Mouse (Mus musculus) c-Kit-positive CD71-positive TER-119-positive erythroid progenitor cells, embryonic 14.5 days (primary cell): ENCODE measurements around the gene Cfap299.

Experiments
- DNase-seq: peaks from one replicate; pipeline ENCODE4 v3.0.0-alpha.2; 2013; ENCODE audit warnings: low spot score

Cfap299 gene

DNA sequence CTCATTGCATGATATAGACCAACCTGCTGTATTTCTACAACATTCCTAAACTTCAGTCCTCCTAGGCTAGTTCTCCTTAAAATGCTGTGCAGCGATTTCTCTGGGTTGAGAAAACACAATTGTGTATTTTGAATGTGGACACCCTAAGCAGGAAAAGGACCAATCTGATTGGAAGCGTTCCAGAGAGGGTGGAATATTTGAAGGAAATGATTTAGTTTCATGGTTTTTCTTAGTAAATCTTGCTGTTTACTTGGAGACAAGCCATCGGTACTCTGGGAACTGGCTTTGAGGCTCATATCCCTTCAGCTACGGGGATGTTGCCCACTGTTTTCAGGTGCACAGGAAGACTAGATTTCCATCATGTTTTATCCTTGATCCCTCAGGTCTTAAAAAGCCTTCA lies 288.3 kb downstream of the Cfap299 start:
- no peak for DNase-seq

DNA sequence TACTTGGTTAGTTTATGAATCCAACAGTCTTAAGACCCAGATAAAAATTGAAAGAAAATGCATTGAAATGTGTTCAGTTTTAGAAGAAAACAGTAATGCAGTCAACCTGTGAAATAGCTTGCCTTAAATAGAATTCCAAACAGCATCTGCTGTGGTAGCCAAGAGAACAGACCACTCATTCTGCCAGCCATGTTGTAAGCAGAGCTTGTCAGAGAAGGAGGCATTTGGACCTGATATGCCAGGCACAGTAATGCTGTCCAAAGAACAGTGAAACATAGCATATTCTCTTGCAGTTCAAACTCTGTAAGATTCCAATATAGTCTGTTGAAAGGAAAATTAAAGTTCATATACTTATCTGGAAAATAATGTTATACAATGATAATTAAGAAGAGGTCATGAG lies 321.2 kb downstream of the Cfap299 start:
- DNase-seq: no peak

GRCm38 (mm10) chr5:98651049-98651448 lies 321.9 kb downstream of the Cfap299 start:
- no peak for DNase-seq

DNA sequence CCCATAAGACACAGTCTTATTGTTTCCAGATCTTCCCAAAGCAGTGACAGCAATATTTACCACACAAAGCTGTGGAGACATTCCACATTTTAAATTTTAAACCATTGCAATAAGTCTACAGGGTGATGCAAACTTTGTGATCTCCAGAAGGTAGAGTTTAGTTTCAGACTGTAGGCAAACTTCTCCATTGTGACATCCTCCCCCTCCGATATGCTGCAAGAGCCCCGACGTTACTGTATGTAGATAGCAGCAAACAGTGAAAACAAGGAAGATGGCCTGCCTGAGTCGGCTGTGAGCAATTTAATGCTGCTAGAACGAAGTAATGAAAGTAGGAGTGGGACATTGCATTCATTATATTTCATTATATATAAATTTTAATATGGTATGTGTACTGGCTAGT lies 359.1 kb downstream of the Cfap299 start:
- no peak for DNase-seq

DNA sequence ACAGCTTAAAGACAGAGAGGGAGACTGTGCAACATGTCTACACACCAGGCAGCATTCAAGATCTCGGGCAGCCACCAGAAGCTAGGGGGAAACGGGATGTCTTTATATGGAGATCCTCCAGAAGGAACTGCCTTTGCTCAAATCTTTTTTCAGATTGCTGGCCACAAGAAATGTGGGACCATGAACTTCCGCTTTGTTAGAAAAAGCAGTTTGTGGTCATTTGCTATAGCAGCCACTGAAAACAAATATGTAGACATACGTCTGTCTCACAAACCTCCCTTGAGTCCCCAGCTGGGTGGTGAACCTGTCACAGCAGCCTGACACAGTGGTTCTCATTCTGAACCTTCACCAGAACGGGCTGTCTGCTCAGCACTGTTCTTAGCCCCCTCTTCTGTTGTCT lies 363.0 kb downstream of the Cfap299 start:
- no peak for DNase-seq

GRCm38 (mm10) chr5:98696336-98696735 lies 367.2 kb downstream of the Cfap299 start:
- no peak for DNase-seq

DNA sequence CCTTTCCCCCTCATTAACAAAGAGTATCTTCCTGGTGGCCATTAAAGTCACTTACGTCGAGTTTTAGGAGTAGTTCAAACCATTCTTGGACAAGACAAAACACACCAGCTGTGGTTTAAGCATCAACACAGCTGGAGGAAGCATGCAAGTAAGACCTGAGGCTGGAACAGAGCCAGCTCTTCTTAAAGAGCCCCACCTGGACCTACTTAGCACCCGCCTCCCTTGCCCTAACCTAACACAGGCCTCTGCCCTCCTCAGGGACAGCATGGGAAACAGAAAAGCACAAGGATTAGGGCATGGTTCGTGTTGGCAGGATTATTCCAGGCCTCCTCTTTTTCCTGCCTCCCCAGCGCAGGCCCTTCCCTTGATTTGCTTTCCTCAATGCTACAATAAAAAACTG lies 374.9 kb downstream of the Cfap299 start:
- no peak for DNase-seq

- DNase-seq: peak; percentile 2
Observed at GRCm38 (mm10) chr5:98706597-98706996, 377.5 kb downstream of the Cfap299 start.

DNA sequence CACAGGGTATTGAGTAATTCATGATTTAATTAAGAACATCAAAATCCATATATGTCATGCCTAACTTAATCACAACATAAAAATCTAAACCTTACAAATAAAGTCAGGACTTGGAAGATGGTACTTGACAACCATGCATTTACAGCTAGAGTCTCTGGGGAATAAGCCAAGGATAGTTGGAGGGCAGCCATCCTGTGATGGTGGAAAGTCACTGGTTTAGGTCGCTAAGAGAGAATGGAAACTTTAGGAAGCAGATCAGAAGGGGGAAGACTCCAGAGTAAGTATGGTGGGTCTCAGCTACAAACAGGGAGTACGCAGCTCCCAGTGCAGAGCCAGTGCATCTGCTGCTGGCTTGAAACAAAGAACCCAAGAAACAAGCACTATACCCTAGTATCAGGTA lies 386.3 kb downstream of the Cfap299 start:
- DNase-seq: no peak

- DNase-seq: no peak
Observed at GRCm38 (mm10) chr5:98732157-98733009, 403.3 kb downstream of the Cfap299 start.

DNA sequence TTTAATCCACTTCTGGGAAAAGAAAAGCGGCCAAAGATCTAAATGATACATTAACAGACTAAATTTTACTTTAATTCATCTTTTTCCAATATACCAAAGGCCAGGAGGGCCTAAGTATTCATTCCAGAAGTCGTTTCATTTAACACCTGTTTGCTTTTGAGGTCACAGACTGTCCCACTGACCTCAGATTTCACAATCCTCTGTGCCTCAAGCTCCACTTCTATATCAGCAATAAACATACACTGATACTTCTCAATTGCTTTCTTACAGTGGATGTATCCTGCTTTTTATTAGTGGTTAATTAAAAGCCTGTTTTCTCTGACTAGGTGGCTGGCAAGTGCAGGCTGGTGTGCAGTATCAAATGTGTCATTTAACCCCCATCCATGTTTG lies 403.9 kb downstream of the Cfap299 start:
- no peak for DNase-seq

GRCm38 (mm10) chr5:98761858-98762652 lies 433.0 kb downstream of the Cfap299 start:
- DNase-seq: no peak

DNA sequence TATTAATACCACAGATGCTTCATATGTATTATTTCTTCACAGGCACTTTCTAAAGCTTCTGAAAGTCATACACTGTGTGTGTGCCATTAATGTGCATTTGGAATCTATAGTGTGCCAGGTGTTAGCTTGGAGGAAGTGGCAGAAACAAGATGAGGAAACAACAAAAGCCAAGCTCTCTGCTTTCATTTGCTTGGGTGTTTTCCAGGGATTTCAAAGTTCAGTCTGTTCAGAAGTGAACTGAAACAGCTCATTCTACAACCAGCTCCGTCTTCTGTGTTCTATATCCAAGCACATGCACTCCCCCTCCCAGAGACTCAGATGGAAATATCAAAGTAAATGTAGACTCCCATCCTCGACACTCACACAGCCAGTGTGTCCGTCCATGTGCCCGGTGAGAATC lies 449.5 kb downstream of the Cfap299 start:
- DNase-seq: no peak

DNA sequence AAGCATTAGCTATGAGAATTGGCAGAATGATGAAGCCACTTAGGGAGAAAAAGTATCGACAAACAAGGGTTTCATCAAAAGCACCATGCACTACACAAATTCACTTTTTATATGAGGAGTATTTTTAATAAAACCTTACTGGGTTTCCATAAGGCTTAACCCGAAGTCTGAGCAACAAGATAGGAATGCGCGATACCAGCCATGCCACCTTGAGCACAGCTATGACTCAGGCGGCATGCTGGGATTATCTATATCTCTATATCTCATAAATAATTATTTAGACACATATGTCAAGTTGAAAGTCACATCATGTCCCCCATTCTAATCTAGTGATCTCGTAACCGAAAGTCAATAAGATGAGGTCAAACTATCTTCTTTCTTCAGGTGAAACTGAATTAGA lies 453.0 kb downstream of the Cfap299 start:
- DNase-seq: no peak

GRCm38 (mm10) chr5:98787735-98788134 lies 458.6 kb downstream of the Cfap299 start:
- DNase-seq: no peak

DNA sequence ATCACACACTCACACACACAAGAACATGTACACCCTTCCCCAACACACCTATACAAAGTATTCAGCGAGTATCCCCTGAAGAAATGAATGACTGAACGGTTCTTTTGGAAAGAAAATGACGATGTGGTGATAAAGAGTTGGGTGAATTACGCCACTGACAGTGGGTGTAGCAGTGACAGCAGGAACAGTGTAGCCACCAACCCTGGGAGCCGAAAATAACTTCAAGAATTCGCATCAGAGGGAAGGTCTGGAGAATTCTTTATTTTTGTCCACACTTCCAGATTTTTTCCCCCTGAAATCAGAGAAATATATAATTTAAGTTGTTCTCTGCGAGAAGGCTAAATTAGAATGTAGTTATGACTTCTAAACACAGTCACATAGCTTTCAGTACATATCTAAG lies 459.5 kb downstream of the Cfap299 start:
- DNase-seq: no peak

DNA sequence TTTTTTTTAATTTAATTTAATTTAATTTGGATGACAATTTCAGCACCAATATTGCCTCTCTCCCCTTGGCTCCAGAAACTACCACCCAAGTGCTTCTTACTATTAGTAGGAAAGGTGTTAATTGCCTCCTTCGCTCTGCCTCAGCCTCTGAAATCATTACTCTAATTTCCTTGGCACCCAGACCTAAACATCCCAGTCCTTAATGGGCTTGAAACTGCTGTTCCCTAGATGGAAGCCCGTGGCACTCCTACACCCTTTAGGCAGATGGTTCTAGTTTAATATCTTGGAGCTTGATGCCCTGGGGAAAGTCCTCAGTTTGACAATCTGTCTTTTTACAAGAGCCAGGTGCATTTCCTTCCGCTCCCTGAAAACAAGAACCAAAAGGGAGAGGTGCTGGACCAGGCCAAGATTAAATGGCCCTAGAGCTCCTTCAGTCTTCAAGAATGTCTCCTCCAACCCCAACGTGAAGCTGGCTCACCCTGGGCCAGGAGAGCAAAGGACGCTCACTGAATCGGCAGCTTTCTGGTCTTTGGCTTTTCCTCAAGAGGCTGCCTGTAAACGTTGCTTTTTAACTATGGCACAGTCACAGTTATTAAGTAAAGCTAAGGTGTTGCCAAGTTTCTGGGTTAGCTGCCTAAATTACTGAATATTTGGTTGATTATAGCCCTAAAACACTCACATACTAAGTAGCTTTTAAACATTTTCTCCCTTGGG lies 461.9 kb downstream of the Cfap299 start:
- DNase-seq: no peak

GRCm38 (mm10) chr5:98801495-98801894 lies 472.4 kb downstream of the Cfap299 start:
- no peak for DNase-seq

- no peak for DNase-seq
Observed at GRCm38 (mm10) chr5:98804761-98805160, 475.7 kb downstream of the Cfap299 start.

DNA sequence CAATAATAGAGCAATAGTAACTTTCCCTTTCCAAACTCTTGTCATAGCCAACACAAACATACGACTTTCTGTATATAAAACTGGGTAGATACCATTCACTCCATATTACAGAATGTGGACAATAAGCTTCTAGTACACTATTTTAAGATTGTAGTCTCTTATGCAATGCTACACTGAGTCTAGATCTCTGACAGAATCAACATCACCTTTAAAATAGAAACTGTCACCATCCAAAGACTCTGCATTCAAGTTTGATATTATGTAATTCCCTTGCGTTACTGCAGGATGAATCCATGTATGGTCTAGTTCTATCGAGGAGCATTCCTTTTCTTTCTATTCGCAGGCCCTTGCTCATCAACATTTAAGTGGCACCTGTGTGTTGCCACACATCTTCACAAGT lies 477.4 kb downstream of the Cfap299 start:
- no peak for DNase-seq

- no peak for DNase-seq
Observed at GRCm38 (mm10) chr5:98807022-98807421, 477.9 kb downstream of the Cfap299 start.

- DNase-seq: no peak
Observed at GRCm38 (mm10) chr5:98807953-98808352, 478.8 kb downstream of the Cfap299 start.

- no peak for DNase-seq
Observed at GRCm38 (mm10) chr5:98812380-98812779, 483.3 kb downstream of the Cfap299 start.
